Mouse (Mus musculus) right cerebral cortex, adult 2 months (tissue): ENCODE measurements around the gene Sox5.

Source experiments
- DNase-seq, 2 experiments: peaks; one replicate each; pipeline ENCODE4 v3.0.0; 2021 to 2022; ENCODE audit warnings: low spot score in 2 of 2

Gene Sox5

DNA sequence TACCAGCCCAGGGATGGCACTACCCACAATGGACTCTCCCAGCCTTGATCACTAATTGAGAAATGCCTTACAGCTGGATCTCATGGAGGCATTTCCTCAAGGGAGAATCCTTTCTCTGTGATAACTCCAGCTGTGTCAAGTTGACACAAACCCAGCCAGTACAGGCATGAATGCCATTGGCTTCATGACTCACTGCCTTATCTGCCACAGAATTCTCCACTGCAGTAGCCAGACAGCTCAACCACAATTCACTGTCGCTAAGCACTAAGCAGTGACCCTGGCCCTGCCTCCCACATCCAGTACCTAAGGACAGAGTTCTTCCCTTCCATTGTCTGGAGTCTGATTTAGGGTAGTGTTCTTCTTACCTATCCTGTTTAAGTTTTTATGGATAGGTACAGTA lies 65.4 kb downstream of the Sox5 start:
- DNase-seq: no peak

DNA sequence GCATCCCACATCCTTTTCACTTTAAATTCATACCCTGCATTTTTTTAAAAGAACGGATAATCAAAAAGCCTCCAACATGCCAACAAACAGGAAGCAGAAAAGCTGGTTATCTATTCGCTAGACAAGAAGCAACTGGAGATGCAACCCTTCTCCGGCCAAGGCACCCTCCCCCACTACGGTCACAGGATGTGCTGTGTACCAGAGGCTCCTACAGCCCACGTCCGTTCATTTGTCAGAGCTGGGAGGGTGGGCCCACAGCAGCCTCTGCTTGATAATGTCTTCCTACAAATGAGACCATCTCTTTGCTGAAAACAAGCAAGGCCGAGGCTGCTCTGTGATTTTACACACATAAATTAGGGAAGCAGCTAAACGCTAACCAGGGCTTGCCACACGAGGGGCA lies 69.9 kb downstream of the Sox5 start:
- DNase-seq: no peak

DNA sequence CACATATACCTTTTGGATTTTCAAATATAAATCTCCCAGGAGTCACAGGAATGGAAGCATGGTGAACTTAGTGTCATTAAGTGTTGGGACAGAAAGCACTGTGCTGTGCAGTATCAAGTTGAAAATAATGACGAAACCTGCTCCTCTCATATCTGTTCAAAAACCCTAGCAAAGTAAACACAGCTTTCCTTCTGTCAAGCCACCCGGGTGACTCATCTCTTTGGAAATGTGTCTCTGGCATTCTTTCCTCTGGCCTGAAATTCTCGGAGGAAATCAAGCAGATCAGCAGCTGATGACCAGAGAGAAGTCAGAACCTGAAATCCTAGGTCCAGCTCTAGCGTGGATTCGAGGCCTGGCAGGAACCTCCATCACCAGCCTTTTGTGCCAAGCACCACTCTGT lies 71.0 kb downstream of the Sox5 start:
- peak; percentile 18 to 35 for DNase-seq

DNA sequence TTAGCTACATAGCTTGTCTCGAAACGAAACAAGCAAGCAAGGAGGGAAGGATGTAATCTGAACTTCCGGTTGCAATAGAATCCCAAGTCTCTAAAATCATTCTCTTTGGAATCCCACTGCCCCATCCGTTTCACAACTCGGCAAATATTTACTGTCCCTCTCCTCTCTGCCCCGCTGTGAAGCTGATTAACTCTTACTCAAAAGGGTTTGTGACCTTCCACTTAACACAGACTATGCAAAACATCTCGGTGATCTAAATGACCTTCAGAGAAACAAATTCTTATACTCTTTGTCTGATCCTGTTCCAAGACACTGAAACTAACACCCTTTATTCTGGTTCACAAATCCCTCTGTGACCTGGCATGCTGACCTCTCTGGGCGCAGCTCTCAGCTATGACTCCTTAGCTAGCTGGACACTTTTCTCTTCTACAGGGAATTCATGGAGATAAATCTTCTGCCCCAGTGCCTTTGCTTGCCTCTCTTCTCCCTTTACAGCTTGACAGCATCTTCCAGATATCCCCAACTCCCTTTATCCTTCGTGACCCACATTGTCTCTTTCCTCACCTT lies 72.1 kb downstream of the Sox5 start:
- DNase-seq: no peak

DNA sequence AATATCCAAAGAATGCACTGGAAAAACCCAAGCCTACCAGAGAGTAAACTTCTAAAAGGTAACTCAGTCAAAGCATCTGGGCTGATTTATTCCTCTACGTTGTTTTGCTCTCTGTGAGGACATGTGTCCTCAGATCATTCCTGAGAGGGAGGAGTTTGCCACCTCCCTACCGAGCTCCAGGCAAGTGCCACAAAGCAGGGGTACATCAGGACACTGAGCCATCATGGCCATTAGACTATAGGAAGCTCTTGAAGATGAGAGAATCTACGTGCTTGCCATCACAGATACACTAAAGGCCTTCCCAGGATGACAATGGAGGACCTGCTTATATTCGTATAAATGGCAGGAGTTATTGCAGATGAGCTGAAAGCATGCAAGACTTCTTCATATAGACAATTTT lies 73.4 kb downstream of the Sox5 start:
- DNase-seq: no peak

DNA sequence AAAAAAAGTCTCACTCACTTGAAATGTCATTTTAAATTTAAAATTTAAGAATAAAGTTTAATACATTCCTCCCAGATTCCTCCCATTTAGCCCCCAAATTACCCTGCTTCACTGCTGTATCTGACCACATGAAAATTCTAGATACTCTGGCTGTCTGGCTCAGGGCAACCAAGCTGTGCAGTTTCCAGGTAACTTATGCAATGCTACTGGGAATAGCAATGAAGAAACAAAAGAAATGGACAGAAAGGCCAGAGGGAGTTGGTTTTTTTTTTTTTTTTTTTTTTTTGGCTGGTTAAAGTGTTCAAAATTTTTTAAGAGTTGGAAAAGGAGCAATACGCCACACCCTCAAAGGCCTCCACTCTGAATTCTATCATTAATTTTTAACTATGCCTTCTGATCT lies 73.8 kb downstream of the Sox5 start:
- no peak for DNase-seq

DNA sequence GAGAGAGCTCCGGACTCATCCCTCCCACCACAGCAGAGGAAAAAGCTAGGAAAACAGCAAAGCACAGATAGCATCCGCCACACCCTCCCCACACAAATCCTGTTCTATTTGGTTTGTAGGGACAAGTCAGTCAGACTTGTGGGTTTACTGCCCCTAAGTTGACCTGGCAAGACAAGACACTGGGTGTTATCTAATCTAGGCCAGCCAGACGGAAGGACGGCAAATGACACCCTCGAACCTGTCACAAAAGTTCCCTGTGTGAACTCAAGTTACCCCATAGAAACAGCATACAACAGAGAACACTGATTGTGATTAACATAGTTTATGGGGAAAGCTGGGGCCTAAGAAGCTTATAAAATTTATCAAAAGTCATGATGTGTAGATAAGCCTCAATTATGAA lies 76.8 kb downstream of the Sox5 start:
- DNase-seq: no peak

DNA sequence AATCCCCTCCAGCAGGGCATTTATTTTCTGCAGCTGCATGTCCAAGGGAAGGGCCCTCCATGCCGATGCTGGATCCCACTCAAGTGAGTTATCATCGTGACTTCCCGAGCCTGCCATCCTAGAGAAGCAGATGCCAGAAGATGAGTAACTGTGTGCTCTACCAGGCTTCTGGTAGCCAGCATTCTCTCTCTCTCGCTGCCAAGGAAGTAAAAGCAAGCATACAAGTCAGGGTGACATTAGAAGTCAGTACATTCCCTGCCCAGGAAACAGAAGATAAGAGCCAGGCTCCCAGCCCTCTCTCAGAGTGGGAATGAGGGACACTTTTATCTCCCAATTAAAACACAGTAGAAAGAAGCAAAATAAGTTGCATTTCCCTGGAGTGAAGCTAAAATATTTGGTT lies 86.1 kb downstream of the Sox5 start:
- DNase-seq: peak; percentile 19 to 23

DNA sequence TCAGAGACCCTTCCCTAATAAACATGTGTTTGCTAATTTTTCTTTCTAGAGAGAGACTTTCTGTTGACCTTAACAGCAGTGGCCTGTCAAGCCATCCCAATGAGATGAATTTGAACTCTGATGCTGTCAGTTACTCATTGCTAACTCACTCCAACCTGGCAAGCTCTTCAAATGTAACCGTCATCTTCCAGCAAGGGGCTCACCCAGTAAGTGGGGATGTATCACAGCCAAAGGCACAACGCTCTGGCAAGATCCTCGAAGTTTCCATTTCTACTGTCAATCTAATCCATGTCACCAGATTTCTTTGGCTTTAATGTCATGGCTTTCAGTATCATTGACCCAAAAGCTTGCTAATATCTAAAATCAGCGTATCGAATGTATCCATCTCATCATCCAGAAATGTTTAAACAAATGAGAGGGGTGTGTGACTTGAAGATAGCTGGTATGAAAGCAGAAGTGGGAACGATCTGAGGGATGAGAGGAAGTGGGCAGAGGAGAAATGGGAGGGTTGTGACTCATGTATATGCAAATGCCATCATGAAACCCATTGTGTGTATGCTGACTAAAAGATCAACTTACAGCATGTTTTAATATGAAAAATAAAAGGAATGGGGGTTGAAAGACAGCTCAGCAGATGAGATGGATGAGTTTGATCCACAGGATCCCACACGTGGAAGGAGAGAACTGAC lies 88.4 kb downstream of the Sox5 start:
- DNase-seq: no peak

DNA sequence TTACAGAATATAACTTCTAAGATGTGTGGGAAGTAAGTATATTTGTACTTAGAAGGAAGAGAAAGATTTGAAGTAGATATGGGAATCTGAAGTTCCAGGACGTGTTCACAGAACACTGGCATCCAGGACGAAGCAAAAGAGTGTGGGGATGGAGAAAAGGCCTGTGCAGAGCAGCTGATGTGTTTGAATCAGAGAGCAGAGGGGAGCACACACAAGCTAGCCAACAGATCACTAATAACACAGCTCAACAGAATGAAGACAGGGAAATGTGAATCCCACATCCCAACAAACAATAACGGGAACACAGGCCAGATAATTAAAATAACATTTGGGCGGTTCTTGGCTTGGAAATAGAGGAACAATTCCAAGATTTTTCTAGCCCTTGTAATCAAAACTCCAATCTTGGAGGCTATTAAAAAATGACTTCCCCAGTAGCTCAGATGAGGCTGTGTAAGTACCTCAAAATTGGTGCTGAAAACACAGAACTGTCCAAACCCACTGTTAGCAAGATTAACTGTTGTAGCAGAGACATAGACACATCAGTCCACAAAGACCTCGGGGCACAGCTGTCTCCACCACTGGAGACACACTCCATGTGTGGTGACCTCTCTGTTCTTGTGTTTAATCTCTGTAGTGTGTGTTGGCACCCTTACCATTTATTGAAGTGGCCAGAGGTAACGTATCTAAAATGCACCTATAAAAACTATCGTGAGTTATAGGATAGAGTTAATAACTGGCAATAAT lies 90.3 kb downstream of the Sox5 start:
- DNase-seq: no peak

DNA sequence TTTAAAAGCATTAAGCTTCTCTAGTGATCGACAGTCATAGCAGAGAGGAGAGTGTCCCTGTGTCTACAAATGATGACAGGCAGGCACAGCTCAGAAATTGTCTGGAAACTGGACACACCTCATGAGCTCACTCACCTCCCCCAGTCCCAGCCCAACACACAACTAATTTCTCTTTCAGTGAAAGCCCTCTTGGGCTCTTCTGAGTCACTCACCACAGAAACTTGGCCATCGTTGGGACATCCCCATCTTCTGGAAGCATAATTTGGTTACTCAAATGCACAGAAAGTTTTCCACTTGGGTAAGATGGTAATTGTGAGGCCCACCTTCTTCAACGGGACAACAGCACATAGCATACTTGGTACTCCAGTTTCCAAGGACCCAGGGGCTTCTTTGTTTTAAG lies 92.7 kb downstream of the Sox5 start:
- no peak for DNase-seq

DNA sequence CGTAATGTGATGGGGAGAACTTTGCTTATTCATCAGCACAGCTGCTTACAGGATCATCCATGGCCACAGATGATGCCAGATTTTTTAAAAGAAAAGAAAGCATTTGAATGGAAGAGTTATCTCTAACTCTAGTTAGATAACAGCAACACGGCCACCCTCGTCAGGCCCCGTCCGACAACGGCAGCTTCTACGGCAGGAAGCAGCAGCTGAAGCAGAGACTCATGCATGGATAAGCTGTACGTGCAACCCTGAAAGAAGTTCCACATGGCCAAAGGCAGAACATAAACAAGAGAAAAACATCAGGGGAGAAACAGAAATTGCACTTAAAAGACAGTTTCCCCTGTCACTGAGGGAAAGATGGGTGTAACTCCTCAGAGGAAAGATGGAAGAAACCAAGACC lies 94.1 kb downstream of the Sox5 start:
- DNase-seq: no peak

DNA sequence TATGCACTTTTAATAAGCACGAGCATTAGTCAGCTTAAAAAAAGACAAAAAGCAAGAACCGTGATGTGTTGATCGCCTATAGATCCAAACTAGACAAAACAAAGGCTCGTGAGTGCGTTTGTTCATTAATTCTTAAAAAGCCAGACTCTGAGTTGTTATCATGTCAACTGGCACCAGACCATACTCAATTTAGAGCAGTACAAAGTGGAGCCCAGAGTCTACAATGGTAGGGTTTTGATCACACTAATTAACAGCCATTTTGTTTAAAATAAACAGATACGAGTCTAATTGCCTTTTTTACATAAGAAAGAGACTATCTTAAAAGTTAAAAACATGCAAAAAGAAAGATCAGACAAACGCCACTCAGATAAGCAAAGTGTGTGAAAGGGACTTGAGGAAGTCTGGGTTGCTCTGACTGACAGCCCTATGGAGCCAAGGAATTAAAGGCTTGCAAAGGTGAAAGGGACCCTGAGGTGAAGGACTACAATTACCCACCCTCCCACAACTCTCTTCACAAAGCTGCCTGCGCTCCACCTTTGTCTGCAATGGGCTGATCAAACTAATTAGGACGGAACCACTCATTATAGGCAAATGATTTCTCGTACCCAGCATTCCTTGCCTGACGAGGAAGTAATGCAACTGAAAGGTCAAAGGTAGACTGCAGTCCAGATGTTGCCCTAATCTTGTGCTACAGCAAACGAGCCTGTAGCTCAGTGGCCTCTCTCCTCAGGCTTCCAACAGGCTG lies 100.6 kb downstream of the Sox5 start:
- no peak for DNase-seq

DNA sequence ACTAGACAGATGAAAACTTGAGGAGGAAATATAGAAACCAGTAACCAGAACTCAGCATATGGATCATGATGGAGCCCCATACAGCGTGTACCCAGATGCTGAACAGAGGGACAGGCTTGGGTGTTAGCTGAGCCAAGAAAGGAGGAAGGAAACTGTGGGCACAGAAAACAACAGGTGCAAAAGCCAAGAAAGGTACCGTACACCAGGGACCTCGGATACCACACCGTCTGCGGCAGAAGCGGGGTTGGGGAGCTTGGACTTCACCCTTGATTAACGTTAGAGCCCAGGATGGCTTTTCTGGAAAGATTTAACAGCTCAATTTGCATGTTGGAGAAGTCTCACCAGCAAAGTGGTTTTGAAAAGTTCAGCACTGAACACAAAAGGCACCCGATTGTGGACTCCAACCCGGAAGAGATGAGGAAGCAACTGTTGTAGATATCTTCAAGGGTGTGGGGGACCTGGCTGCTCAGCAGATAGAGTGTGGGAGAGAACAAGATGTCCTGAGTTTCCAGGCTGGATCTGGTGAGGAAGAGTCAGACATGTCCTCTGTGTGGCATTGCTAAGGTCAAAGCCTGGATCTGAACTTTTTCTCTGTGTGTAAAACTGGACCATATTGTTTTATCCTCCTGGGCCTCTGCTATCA lies 104.2 kb downstream of the Sox5 start:
- DNase-seq: no peak

DNA sequence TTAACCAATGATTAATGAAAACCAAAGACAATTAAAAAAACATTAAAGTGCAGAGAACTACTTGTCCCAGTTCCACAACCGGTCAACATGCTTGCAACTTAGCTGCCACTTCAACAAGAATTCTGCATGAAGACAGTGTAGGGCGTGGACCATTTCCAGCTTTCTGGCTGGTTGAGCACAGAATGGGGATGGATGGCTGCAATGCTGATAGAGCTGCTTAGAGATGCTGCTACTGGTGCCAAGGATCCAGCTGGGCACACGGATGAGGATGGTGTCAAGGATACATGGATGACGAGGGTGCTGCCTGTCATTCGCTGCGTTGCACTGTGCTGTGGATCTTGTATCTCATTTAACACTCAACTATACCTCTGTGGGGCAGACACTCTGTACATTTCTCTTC lies 106.7 kb downstream of the Sox5 start:
- no peak for DNase-seq

DNA sequence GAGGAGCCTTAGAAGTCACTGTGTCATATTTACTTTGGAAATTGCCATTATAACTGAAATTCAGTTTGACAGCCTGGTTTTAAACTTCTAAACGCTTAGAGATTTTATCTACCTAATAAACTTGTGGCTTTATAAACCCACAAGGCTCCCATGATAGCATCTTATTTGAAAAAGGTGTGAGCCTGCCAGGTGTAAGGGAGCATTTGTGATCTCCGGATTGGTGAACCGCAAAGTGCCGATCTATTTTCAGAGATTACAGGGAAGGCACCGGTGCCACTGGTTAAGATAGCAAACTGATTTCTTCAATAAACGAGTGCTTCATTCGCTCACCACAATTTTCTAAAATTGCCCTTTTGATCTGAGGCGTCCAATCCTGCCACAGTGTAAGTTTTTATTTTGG lies 107.9 kb downstream of the Sox5 start:
- no peak for DNase-seq

DNA sequence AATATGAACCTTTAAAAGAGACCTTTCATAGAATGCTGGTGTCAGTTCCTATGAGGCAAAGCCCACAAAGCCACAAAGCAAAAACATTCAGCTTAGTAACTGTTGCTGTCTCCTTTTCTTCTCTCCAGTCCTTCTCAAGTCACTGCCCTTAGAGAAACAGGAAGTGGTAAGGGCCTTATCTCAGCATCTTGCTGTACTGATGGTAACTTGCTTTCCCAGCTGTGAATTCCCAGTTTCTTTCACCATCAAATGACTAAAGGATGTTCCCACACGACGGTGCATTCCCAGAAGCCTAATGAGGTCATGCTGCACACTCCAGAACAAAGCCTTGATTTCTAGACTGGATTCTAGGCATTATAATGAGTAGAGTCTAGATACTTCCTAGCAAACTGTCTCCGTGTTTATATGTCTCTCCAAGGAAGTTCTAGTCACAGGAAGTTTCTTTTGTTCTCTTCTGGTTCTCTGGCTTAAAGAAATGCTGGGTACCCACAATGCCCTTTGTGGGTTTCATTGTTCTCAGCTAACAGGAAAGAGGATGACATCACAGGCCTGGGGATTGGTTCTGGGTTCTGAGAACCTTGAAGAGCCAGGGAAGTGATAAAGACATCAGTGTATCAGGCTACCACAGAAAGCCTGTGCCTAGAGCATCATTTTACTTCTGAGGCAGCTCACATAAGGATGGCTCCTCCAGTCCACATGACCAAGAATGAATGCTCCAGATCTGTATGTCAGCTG lies 111.2 kb downstream of the Sox5 start:
- DNase-seq: no peak

DNA sequence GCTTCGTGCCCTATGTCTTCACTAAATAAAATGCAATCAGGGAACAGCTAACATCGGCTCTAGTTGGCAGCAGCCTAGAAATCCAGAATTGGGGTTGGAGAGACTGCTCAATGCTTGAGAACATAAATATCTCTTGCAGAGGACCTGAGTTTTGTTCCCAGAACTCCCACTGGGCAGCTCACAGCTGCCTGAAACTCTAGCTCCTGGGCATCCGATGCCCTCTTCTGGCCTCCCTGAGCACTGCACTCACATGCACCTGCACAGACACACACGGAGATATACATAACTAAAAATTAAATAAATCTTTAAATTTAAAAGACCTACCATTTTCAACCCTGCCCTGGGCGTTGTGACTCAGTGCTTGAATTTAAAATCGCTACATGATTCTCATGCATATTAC lies 115.2 kb downstream of the Sox5 start:
- DNase-seq: no peak

DNA sequence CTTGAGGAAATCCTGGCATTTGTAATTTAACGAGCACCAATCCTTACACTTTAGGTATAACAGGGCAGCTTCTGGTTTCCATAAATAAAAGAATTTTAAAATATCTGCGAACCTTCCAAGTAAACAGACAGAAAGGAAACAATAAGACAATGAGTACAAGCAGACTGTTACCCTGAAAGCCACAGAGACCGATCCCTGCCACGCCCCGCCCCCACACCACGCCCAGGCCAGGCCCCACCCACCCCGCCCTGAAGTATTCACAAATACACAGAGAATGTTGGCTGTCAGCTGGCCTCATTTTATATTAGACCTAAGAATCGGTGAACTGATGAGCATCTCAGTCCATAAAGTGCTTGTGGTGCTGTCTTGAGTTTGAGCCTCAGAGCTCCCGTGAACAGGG lies 117.0 kb downstream of the Sox5 start:
- no peak for DNase-seq

DNA sequence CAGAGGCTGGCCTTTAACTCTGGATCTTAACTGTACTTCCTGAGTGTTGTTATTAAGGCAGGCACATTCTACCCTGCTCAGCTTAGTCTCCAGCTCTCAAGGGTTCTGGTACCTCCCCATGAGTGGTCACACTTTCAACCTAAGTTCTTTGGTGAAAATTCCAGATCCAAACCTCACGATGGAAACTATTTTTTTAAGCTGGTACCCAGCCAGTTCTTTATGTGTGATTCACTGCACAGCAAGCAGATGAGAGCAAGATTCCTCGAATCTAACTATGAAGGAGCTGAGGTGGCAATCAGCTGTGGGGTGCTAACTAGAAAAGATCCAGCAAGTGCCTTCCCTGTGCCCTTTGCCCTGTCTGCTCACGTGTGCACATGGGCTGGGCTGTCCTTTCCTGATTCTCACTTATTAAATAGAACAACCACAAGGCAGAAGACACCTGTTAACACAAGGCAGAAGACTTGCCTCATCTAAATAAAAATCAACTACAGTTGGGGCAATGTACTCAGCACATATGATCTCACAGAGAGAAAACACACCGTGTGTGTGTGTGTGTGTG lies 118.2 kb downstream of the Sox5 start:
- DNase-seq: no peak
